Mouse (Mus musculus) naive thymus-derived CD4-positive, alpha-beta T cell, adult 2 months (primary cell): ENCODE measurements around the gene Spsb4.

ENCODE experiments used
- DNase-seq: peaks from one replicate; pipeline ENCODE4 v3.0.0-alpha.2; 2011; ENCODE audit warnings: low read depth

The Spsb4 gene

DNA sequence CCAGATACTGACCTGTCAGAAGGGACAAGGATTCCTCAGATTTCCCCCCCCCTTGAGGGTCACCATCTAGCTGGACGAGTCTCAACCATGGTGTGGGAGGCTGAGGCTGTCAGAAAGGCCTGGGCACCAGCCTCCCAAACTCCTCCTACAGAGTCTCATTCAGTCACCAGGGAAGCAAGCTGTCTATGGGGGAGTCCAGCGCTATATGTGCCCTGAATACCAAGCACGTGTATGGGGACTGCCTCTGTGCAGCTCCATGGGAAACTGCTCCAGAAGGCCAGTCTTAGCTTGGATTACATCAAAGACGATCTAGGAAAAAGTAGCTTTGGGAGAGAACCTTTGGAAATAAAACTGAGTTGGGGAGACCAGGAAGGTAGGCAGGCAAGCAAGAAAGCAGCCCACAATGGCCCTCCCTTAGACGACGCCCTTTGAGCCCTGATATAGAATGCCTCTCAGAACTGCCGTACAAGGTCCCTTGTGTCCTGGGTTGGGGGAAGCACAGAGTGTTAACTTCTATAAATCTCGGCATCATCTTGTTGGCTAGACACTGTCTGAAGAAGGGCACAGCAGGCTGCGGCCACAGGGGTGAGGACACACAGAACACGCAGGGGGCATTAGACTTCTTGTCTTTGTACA lies 40.4 kb downstream of the Spsb4 start:
- DNase-seq = no peak

DNA sequence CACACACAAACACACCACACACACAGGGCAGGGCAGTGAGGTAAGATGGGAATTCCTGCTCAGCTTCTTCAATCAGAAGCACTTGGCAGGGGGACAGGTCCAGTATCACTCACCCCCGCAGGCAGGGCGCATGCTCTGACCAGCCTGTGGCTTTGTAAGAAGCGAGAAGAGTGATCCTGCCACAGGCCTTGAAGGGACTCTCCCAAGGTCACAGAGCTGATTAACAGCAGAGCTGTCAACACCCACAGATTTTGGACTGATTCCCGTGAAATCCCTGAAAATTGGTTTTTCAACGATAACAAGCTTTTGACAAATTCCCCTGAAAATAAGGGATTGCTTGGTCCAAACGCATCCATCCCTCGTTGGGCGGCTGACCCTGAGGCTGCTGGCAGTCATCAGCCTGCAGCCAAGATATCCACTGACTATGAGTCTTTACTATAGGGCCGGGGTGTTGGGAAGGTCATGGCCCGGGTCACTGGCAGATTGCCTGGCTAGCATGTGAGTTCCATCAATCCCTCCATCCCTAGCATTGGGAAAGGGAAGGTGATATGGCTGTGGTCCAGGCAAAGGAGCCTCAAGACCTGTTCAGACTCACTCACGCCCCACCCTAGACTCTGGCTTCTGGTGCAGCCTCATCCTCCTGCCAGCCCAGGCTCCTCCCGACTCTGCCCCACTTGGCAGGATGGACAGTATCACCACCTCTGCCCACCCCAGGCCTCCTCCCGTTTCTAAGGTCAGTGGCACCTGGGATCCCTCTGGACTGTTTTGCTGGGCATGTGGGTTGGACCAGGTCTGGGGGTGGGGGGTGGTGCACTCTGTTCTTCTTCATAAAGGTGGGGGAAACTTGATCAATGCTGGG lies 41.1 kb downstream of the Spsb4 start:
- DNase-seq = no peak

DNA sequence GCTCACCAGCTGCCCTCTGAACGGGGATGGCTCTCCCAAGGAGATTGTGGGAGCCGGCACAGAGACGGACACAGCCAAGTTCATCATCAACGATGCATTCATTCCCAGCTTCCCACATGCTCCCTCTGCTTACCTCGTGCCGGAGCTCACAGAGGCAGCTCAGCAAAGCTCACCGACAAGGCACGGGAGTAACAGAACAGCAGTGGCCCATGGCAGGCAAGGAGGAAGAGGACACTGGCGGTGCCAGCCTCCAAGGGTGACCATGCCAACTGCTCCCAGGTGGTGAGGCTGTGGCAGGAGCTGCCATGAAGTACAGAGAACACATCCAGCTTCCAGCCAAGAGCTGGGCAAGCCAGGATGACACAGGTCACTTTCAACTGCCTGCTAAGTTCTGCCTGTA lies 45.6 kb downstream of the Spsb4 start:
- DNase-seq = no peak

DNA sequence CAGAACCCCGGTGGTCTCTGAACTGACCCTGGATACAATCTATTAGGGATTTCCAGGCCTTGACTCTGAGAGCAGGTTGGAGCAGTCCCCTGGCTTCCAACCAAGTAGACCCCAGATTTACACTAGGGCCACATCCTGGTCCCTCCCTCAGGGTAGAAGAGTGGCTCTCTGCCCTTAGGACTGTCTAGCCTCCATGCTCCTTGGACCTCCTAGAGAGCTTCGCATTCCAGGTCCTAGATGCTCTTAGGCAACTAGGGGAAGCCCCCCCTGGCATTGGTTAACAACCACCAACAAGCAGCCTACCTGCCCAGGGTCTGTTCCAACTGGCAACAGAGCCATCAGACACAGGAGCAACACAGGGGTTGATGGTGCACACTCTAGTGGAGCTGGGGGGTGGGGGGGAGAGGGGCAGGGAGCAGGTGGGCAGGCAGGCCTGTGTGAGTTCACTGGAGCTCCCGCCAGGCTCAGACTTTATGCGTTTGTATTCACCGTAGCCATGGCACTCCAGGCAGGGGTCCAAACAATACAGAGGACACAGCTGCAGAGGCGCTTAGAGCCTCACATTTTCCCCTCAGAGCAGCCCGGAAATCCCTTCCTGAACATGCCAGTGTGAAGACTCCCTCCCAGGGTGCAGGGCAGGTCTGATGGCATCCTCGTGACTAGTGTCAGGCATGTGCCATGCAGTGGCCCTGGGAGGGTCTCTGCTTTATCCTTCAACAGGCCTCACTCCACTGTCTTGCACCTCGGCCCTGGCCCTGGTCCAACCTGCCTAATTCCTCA lies 46.8 kb downstream of the Spsb4 start:
- DNase-seq = no peak

DNA sequence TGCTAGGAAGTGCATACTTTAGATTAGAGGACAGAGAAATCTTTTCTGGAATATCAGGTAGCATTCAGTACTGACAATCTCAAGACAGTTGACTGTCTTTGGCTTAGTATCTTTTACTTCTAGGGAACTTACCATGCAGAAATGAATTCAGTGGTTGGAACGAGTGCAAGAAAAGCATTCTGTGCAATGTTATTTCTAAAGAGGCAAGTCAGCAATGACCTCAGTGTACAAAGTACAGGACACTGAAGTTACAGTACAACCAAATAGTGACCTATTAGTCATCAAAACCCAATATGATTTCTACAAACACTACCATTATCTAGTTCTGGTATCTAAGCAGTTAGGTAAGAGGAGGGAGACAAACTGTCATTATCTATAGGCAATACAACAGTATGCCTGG lies 51.1 kb downstream of the Spsb4 start:
- DNase-seq = no peak

DNA sequence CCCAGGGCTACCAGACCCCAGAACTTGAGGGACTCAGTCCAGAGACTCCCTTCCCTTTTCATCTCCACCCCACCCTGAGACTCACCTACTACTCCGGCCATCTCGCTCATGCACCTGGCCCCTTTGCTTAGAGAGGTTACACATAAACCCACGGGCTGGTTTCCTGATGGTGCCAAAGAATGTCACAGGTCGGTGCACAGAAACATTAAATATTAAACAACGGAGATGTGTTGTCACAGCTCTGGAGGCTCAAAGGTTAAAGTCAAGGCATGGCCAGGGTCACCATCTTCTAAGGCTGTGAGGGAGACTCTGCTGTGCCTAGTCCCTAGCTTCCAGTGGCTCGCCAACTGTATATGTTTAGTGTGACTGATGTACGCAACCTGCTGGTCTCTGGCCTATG lies 52.2 kb downstream of the Spsb4 start:
- no peak for DNase-seq

DNA sequence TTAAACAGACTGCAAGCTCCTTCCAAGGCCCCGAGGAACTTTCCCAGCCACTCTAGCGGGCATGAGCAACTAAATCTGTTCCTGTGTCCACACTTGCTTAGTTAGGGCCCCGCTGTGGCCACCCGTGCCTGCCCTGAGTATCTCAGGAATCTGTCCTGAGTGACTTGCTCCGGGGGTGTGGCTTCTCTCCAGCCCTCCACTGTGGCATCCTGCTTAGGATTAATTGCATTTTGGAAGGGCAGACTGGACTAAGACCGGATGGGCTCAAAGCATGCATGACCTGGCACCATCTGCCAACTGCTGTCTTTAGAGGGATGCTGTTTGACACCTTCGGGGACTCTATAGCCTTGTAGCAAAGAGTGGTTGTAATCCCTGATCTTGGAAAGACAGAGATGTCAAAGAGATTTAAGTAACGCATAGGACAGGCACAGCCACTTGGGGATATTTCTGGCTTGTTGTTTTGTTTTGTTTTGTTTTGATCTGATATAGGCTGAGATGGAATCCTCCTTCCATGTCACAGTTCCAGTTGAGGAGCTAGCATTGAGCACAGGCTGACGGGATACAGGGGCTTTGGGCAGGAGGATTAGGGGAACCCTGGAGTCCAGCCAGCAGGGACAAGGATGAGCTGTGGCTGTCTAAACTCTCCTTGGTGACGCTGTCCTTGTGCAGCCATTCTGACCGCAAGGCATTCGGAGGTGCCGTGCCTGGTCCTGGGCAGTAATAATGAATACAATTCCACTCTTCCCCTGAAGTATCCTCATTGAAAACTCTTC lies 55.0 kb downstream of the Spsb4 start:
- no peak for DNase-seq

DNA sequence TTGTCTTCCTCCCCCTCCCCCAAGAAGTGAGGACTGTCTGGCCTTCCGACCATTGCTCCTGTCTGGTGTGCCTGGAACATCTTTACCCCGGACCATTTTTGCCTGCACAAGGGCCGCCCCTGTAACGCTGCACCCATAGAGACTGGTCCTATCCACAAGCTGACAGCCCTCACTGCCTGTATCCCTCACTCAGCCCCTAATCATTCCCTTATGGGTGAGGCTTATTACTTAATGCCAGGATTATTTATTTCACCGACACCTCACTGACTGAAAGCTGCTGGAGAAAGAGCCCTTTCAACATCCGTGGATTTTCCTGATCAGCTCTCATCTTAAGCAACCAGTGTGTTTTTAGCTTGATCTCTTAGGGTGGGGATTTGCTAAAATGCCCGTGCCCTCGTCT lies 55.9 kb downstream of the Spsb4 start:
- no peak for DNase-seq

DNA sequence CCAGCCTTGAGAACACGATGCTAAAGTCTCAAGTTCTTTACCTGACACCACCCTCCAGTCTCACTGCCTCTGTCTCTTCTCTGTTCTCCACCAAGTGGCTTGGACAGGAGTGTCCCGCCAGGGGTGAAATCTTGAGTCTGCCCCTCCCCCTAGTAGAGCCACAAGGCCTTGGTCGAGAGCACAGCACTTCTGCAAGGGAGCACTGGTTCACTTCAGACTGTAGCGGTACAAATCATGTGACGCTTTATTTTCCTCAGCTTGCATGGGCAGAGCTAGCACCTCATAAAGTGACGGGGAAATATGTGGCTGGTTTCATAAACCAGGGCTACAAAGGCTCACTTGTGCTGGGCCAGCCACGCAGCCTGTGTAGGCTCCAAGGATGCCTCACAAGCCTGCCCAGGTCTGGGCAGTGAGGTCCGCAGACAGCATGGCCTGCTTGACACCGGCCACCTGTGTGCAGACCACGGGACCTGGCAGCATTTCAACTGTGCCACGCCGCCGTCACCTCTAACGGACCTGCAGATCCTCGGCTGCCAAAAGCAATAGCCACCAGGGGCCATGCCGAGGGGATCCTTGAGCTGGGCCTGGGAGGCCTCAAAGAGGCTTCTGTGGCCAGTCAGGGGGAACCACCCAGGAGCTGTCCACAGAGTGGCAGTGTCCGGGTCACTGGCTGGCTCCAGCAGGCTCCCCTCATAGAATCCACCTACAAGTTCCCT lies 56.5 kb downstream of the Spsb4 start:
- DNase-seq = no peak

DNA sequence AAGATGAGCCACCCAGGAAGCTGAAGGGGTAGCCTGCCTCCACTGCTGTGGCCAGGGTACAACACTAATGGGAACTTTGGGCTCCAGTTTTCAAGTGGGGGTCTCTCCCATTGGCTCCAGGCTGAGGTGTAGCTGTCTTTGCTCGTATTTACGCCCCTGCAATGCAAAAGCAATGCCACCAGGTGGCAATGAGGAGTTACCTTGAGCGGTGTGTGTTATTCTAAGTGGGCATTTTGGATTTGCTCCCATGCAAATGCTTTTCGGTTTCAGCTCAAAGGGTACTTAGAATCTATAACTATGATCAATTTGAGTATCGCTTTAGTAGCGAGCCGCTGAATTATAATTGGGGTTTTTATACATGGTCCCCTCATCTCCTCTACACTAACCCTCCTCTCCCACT lies 57.6 kb downstream of the Spsb4 start:
- DNase-seq = peak; percentile 62

DNA sequence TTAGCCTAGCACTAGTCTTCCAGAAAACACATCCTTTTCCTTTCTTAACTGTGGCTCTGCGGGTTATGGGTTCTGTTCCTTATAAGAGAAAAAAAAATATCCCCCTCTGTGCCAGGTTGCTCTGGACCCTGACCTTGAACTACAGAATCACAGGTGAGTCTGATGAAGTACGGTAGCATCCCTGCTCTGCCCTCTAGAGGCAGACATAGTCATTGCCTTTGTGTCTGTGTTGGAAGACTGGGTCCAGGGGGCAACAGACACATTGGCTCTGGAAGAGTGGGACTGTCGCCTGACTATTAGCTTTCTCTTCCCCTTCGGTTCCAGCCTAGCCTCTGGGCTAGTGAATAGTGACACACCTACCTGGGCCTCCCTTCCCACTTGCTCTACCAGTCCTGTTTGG lies 58.4 kb downstream of the Spsb4 start:
- peak; percentile 72 for DNase-seq

DNA sequence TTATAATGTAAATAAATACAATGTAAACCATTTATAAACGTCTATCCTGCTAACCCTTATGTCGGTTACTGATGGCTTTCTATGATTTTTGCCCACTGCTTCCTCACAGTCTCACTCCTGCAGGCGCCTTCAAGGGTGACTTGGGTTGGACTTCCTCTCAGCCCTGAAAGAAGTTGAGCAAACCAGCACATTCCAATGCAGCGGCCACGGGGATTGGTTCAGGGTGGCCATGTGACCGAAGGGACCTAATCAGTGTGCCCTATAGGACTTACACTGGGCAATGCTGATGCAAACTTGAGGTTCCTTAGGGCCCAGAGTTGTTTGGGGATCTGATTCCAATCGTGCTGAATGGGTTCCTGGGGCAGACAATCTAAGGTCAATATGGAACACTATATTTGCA lies 59.2 kb downstream of the Spsb4 start:
- DNase-seq = peak; percentile 7

DNA sequence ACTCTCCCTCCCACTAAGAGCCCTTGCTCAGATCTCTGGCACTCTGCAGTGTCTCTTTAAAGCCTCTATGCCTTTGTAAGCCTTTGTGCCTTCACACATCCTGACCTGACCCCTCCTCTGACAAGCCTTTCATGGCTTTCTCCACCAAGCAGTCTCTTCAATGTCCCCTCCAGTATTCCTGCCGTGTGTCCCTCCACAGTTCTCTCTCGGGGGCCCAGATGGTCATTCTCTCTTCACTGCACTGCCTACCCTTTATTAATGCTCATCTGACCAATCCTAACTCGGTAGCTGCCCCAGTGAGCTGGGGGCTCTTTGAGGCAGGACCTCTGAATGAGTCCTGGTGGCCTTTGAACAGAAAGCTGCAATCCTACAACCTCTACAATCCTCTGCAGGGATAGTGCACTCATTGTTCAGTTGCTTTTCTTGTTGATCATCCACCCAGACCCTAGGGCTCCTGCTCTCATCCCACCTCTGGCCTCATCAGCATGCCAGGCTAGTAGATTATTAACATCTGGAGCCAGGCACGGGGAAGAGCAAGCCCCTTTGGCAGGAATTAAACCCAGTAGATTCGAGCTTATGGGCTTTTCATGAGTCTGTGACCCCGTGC lies 60.5 kb downstream of the Spsb4 start:
- DNase-seq = peak; percentile 23

DNA sequence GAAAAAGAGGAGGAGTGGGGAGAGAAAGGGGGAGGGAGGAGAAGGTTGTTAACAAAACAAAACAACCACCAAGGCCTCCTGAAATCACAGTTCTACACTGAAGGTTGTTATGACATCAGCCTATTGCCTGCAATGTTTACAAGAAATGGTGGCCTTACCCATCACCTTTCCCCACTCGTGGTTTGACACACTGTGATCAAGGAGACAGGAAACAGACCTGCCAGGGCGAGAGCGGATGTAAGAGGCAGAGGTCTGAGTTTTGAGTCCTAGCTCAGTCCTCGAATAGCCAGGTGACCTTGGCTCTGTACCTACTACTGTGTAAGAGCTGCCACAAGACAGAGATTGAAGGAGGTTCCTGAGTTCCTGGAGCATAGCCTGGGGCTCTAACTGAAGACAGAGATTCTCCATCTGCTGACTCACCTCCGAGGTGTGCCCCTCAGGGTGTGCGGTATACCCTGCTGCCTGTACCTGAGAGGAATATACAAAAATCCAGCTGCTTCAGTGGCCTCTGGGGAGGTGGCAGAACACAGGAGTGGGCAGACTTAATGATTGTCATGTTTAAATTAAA lies 61.3 kb downstream of the Spsb4 start:
- peak; percentile 73 for DNase-seq

DNA sequence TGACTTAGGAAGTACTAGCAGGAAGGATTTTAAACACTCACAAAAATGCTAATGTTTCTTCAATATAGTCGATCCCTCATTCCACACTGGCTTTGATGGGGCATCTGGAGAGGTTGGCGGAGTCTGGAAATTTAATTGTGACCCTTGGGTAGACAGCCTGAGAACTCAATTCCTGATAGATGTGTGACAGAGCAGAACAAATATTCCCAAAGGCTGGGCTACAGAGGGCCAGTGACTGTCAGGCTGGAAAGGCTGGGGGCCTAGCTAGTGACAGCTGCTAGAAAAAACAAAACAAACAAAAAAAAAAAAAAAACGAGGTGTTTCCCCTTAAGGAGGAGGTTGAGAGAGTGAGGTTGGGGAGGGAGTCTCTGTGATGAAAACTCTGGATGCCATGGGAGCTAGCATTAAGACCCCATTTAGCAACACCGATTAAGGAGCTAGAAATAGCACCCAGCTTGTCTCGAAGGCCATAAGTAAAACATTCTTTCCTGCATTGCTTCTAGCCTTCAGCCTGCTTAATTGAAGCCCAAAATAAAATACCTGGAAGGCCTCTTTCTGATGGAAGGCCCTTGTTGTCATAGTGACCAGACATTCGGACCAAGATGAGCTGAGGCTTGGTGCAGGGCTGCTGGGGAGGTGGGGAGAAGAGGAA lies 61.9 kb downstream of the Spsb4 start:
- DNase-seq = no peak

DNA sequence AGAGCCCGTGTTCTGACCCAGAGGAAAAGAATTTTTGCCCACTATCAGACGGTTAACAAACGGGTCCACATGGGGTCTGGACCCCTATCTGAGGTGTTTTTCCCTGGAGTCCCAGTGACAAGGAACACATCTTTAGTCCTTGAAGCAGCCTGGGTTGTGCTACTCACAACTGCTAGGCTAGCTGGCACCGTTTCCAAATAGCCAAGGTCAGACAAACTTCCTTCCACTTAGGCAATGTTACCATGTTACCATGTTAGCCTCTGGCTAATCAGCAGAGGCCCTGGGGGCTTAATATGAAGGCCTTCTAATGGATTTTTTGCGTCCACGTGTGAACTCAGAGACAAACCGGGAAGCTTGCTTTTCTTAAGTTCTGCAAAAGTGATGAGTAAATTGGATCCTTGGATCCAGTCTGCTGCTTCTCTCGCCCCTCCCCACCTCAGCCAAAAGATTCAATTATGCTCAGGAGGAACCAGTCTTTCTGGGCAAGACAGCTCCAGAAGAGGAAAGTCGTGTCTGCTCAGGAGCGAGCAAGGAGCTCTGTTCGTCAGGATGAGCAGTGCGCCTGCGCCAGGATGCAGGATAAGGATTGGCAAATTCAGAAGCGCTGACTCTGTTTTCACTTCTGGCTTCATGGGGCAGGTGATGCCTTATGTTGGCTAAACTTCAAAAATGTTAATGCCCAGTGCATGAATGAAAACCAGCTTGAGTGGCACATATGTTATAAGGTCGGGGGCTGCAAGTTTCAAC lies 64.4 kb downstream of the Spsb4 start:
- no peak for DNase-seq

DNA sequence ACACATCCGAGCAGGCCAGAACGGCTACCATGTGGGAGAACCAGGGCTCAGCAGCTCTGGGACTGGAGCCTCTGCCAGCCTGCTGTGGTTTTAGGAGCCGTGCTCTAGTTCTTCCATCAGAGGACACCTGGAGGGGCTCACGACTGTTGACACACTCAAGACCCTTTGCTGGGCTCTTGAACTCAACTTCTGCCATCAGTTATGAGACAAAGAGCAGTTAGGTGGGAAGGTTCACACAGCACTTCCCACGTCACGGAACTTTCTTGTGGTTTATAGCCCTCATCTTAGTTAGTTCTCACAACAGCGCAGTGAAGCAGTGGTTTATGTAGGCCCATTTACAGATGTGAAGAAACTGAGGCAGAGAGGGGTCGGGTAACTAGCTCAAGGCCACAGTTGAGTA lies 65.2 kb downstream of the Spsb4 start:
- peak; percentile 88 for DNase-seq

DNA sequence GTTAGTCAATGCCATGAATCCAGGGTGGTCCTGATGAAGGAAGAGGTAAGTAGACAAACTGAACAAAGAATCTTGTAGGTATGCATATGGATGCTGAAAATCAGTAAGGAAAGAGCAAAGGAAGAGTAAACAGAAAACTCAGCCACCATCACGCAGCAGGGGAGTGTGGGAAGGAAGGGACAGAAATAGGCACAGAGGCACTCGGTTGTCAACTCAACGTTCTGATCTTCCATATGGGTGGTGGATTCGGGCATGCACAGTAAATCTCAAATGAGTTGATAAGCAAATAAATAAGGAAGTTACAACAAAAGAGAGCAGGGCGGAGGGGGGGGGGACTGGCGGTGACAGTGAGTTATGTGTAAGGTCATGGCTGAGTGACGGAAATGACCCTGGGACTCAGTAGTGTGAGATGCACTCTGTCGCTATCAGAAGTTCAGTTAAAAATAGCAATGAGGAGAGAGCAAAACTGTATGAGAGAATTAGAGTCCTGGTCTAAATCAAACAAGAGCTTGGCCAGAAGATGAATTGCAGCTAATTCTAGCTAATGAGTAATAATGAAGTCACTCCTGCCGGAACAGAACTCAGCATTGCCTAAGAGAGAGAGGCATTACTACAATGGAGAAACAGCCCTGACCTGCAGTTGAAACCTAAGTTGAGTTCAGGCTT lies 66.2 kb downstream of the Spsb4 start:
- DNase-seq = peak; percentile 58

DNA sequence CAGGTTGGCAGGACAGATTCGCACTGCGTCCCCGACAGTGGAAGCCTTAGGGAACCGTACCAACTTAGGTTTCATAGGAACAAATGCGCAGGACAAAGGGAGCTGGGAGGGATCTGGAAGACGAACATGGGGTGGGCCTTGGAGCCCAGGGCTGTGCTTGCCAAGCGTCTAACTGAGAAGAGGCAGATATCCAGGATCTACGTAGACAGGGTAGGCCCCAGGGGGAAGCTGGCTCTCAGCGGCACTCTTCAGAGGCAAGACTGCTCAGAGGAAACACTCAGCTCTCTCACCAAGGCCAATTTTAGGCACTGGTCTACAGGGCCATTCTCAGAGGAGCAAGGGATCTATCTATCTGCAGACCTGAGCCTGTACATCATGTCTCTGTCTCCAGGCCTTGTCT lies 69.1 kb downstream of the Spsb4 start:
- no peak for DNase-seq
